Mouse (Mus musculus) intestine, embryonic 14.5 days (tissue): ENCODE results near the gene Eif4a1. TPM values are rescaled to one million over a fixed set of nuclear protein-coding genes. Genes with fewer than 3 reads are reported as not detected.

Source experiments
- ATAC-seq: fragments of 200-750 bp; cut with Nextera tagmentation; replicated peaks from 2 replicates; pipeline ENCODE4 v1.8.0; 2017; ENCODE audit warnings: low read depth, moderate number of reproducible peaks, moderate TSS enrichment, moderate library complexity; ENCODE audit not compliant: low FRiP score, low TSS enrichment
- DNase-seq: peaks from one replicate; pipeline ENCODE4 v3.0.0-alpha.2; 2018; ENCODE audit warnings: low spot score
- H3K27ac ChIP-seq: fragments of 300-500 bp; sonication (generic); 2 replicates; pipeline ENCODE4 v1.5.1; 2014; ENCODE audit warnings: low read depth, mild to moderate bottlenecking, control low read depth
- H3K27me3 ChIP-seq: fragments of 300-500 bp; sonication (generic); replicated peaks from 2 replicates; pipeline ENCODE4 v1.6.1; 2014; ENCODE audit warnings: low read length, control low read depth; ENCODE audit not compliant: control insufficient read depth, insufficient read depth
- H3K36me3 ChIP-seq: fragments of 300-500 bp; sonication (generic); 2 replicates; pipeline ENCODE4 v1.6.1; 2014; ENCODE audit warnings: low read length, control low read depth; ENCODE audit not compliant: control insufficient read depth, insufficient read depth
- H3K4me1 ChIP-seq: fragments of 300-500 bp; sonication (generic); replicated peaks from 2 replicates; pipeline ENCODE4 v1.6.1; 2014; ENCODE audit warnings: low read length, control low read depth, mixed read lengths; ENCODE audit not compliant: control insufficient read depth, insufficient read depth
- H3K4me2 ChIP-seq: fragments of 300-500 bp; sonication (generic); 2 replicates; pipeline ENCODE4 v1.6.1; 2014; ENCODE audit warnings: low read length
- H3K4me3 ChIP-seq: fragments of 300-500 bp; sonication (generic); 2 replicates; pipeline ENCODE4 v1.5.1; 2014; ENCODE audit warnings: low read depth, low read length, control low read depth, mixed read lengths
- H3K9ac ChIP-seq: fragments of 300-500 bp; sonication (generic); 2 replicates; pipeline ENCODE4 v1.6.1; 2014; ENCODE audit warnings: mild to moderate bottlenecking, low read length
- H3K9me3 ChIP-seq: fragments of 300-500 bp; sonication (generic); 2 replicates; pipeline ENCODE4 v1.6.1; 2016; ENCODE audit warnings: low read length, control low read depth; ENCODE audit not compliant: control insufficient read depth
- WGBS: fragments of 180-500 bp; shearing (Covaris S2); extraction: QIAGEN DNeasy Blood & Tissue Kit; methylation state at CpG from one replicate; pipeline ENCODE4 v1.1.7; 2014; 5-methylcytosine and 5-hydroxymethylcytosine counted together
- polyA plus RNA-seq: library from polyadenylated mRNA; unstranded; fragments of >200 nt; fragmentation: Nextera tagmentation; extraction: Ambion mirVana; gene quantifications from 2 replicates; pipeline ENCODE4 v1.2.1, GENCODE M21; 2014

The Eif4a1 gene
- polyA plus RNA-seq, 1 experiment from 2014 or later: 645 TPM

DNA sequence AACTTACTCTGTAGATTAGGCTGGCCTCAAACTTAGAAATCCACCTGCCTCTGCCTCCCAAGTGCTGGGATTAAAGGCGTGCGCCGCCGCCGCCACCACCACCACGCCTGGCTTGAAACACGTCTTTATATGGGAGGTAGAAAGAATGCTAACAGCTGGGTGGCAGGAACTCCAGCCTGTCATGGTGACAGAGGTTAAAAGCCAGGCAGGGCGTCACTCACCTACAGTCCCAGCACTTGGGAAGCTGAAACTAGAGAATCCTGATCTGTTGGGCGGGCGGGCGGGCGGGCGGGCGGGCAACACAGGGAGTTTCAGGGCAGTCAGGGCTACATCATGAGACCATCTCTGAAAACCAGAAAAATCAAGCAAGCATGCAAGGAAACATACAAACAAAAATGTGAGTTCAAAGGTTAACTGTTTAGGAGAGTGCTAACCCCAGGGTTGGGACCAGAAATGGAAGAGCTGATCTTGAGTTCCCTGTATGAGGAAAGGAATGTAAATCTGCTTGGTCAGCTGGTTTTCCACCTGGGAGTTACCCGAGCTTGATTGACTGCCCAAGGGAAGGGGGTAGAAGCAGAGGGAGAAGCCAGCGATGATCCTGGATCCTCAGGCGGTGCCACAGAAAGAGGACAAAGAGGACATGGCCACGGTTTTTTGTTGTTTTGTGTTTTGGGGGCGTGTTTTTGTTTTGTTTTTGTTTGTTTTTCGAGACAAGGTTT lies 40.9 kb upstream of the Eif4a1 start:
- Histone ChIP-seq H3K4me3 (no peak overlapping the region), H3K36me3 (no peaks in the 10 kb centered on the region), H3K27ac (no peak overlapping the region), H3K4me2 (no peak overlapping the region), H3K9ac (no peak overlapping the region), H3K4me1 (peaks cover 6% of the 10 kb centered on the region), H3K9me3 (no peaks in the 10 kb centered on the region), H3K27me3 (no peaks in the 10 kb centered on the region)
- DNase-seq (no peak), ATAC-seq (no peak)
- WGBS: 78% methylated on average over 20 of the region's 20 CpGs

GRCm38 (mm10) chr11:69711082-69711481 lies 38.9 kb upstream of the Eif4a1 start:
- WGBS: 72% methylated on average over 2 of the region's 2 CpGs
- Histone ChIP-seq H3K27me3 (no peaks in the 10 kb centered on the region), H3K9ac (no peak overlapping the region), H3K36me3 (no peaks in the 10 kb centered on the region), H3K4me1 (peaks cover 5% of the 10 kb centered on the region), H3K4me2 (no peak overlapping the region), H3K27ac (no peak overlapping the region), H3K4me3 (no peak overlapping the region), H3K9me3 (no peaks in the 10 kb centered on the region)
- ATAC-seq (no peak), DNase-seq (no peak)

- 74% methylated on average over 3 of the region's 3 CpGs for WGBS
- no peak for DNase-seq
- no peaks in the 10 kb centered on the region for H3K9me3 ChIP-seq
- no peaks in the 10 kb centered on the region for H3K36me3 ChIP-seq
- H3K27me3 ChIP-seq: no peaks in the 10 kb centered on the region
- H3K4me1 ChIP-seq: no peaks in the 10 kb centered on the region
- ATAC-seq: no peak
- no peak overlapping the region for H3K9ac ChIP-seq
- no peak overlapping the region for H3K4me3 ChIP-seq
- H3K27ac ChIP-seq: no peak overlapping the region
- no peak overlapping the region for H3K4me2 ChIP-seq
These were observed 38.2 kb upstream of the Eif4a1 start for GRCm38 (mm10) chr11:69710470-69710869.

GRCm38 (mm10) chr11:69709554-69710446 lies 37.6 kb upstream of the Eif4a1 start:
- Histone ChIP-seq H3K36me3 (no peaks in the 10 kb centered on the region), H3K9me3 (no peaks in the 10 kb centered on the region), H3K4me1 (no peaks in the 10 kb centered on the region), H3K4me3 (no peak overlapping the region), H3K9ac (no peak overlapping the region), H3K27ac (no peak overlapping the region), H3K4me2 (no peak overlapping the region), H3K27me3 (no peaks in the 10 kb centered on the region)
- ATAC-seq (no peak), DNase-seq (no peak)
- 58% methylated on average over 11 of the region's 11 CpGs for WGBS

- no peak overlapping the region for H3K4me2 ChIP-seq
- H3K4me3 ChIP-seq: no peak overlapping the region
- ATAC-seq: no peak
- H3K9ac ChIP-seq: no peak overlapping the region
- WGBS: 71% methylated on average over 3 of the region's 3 CpGs
- no peaks in the 10 kb centered on the region for H3K9me3 ChIP-seq
- H3K27ac ChIP-seq: no peak overlapping the region
- no peaks in the 10 kb centered on the region for H3K4me1 ChIP-seq
- H3K27me3 ChIP-seq: no peaks in the 10 kb centered on the region
- H3K36me3 ChIP-seq: no peaks in the 10 kb centered on the region
- DNase-seq: no peak
These were observed 36.5 kb upstream of the Eif4a1 start for GRCm38 (mm10) chr11:69708614-69709265.

GRCm38 (mm10) chr11:69707873-69708381 lies 35.7 kb upstream of the Eif4a1 start:
- WGBS: 81% methylated on average over 4 of the region's 4 CpGs
- Histone ChIP-seq H3K27me3 (no peaks in the 10 kb centered on the region), H3K4me3 (no peak overlapping the region), H3K4me2 (no peak overlapping the region), H3K36me3 (no peaks in the 10 kb centered on the region), H3K27ac (no peak overlapping the region), H3K9ac (no peak overlapping the region), H3K4me1 (no peaks in the 10 kb centered on the region), H3K9me3 (no peaks in the 10 kb centered on the region)
- no peak for ATAC-seq
- no peak for DNase-seq

DNA sequence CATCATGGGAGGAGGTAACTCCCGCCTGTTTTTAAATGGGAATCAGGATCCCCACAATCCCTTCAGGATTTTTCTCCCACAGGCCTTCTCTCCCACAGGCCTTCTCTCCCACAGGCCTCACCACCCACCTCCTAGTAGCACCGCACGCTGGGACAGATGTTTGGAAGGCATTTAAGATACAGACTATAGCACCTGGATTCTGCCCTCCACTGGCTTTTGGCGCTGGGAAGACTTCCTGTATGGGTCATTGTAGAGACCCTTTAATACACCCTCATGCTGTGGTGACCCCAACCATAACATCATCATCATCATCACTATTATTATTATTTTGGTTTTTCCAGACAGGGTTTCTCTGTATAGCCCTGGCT lies 35.2 kb upstream of the Eif4a1 start:
- WGBS: 85% methylated on average over 4 of the region's 4 CpGs
- ATAC-seq: no peak
- Histone ChIP-seq H3K36me3 (no peaks in the 10 kb centered on the region), H3K9me3 (no peaks in the 10 kb centered on the region), H3K4me1 (no peaks in the 10 kb centered on the region), H3K27me3 (no peaks in the 10 kb centered on the region), H3K9ac (no peak overlapping the region), H3K27ac (no peak overlapping the region), H3K4me2 (no peak overlapping the region), H3K4me3 (no peak overlapping the region)
- DNase-seq: no peak

- H3K4me2 ChIP-seq: no peak overlapping the region
- H3K36me3 ChIP-seq: no peaks in the 10 kb centered on the region
- H3K4me1 ChIP-seq: no peaks in the 10 kb centered on the region
- 48% methylated on average over 6 of the region's 6 CpGs for WGBS
- H3K9ac ChIP-seq: no peak overlapping the region
- H3K27ac ChIP-seq: no peak overlapping the region
- no peaks in the 10 kb centered on the region for H3K27me3 ChIP-seq
- DNase-seq (no peak), ATAC-seq (no peak)
- H3K9me3 ChIP-seq: no peaks in the 10 kb centered on the region
- no peak overlapping the region for H3K4me3 ChIP-seq
These were observed 34.7 kb upstream of the Eif4a1 start for GRCm38 (mm10) chr11:69706775-69707479.
